12 mouse cellular contexts compared by ENCODE assay signal in the genomic region with DNA sequence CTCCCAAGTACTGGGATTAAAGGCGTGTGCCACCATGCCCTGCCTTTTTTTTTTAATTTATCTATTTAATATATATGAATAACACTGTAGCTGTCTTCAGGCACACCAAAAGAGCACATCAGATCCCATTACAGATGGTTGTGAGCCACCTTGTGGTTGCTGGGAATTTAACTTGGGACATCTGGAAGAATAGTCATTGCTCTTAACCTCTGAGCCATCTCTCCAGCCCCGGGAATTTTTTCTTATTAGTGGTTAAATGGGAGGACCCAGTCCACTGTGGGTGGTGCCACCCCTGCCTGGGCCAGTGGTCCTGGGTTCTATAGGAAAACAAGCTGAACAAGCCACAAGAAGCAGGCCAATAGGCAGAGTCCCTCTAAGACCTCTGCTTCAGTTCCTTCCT. TPM values are rescaled to one million over a fixed set of nuclear protein-coding genes. Genes with fewer than 3 reads are reported as not detected.
DNase-seq lines count a peak whose midpoint lies in the region; ATAC-seq and TF ChIP-seq lines count a peak whose summit lies in the region.
"Had no signal": no experiment of that assay in that cellular context is flagged by ENCODE, and none has a peak within 500 bp of the region (broad histone marks: within the 10 kb centered on the region; RNA-seq: fewer than 3 reads in every experiment).

No protein-coding gene starts in this region.

- no peak overlapping the region for H3K27ac ChIP-seq in intestine, postnatal 0 days (ENCODE audit: low read depth, low read length)
- H3K27ac ChIP-seq in intestine, embryonic 16.5 days (ENCODE audit: low read length): no peak overlapping the region
- no peak overlapping the region for H3K27ac ChIP-seq in midbrain, postnatal 0 days (ENCODE audit: low read depth, low read length)
- no peak overlapping the region for H3K27ac ChIP-seq in midbrain, embryonic 13.5 days
- H3K27ac ChIP-seq: hindbrain, embryonic 13.5 days had no signal

- H3K4me3 ChIP-seq in intestine, postnatal 0 days (ENCODE audit: low read depth, low read length): no peak overlapping the region
- H3K4me3 ChIP-seq in intestine, embryonic 16.5 days (ENCODE audit: low read length): no peak overlapping the region
- H3K4me3 ChIP-seq in midbrain, postnatal 0 days (ENCODE audit: low read depth, low read length): no peak overlapping the region
- no peak overlapping the region for H3K4me3 ChIP-seq in midbrain, embryonic 13.5 days (replicated peaks)
- H3K4me3 ChIP-seq: hindbrain, embryonic 13.5 days had no signal

- no peaks in the 10 kb centered on the region for H3K36me3 ChIP-seq in intestine, postnatal 0 days (ENCODE audit: control insufficient read depth, insufficient read depth)
- no peaks in the 10 kb centered on the region for H3K36me3 ChIP-seq in intestine, embryonic 16.5 days (ENCODE audit: control insufficient read depth, insufficient read depth, low read length)
- H3K36me3 ChIP-seq in midbrain, postnatal 0 days (ENCODE audit: insufficient read depth, low read length): no peaks in the 10 kb centered on the region
- no peaks in the 10 kb centered on the region for H3K36me3 ChIP-seq in midbrain, embryonic 13.5 days
- H3K36me3 ChIP-seq: hindbrain, embryonic 13.5 days had no signal

- ATAC-seq in intestine, postnatal 0 days: no peak
- ATAC-seq in intestine, embryonic 16.5 days: no peak
- no peak for ATAC-seq in midbrain, postnatal 0 days (ENCODE audit: low FRiP score)
- no peak for ATAC-seq in midbrain, embryonic 13.5 days
- ATAC-seq: forebrain, embryonic 16.5 days had no signal

- no peak overlapping the region for H3K4me2 ChIP-seq in intestine, postnatal 0 days (replicated peaks; ENCODE audit: low read depth)
- H3K4me2 ChIP-seq in intestine, embryonic 16.5 days (ENCODE audit: low read depth, low read length): no peak overlapping the region
- no peak overlapping the region for H3K4me2 ChIP-seq in midbrain, postnatal 0 days (ENCODE audit: low read depth, low read length, poor library complexity, severe bottlenecking)
- H3K4me2 ChIP-seq in midbrain, embryonic 13.5 days (replicated peaks): no peak overlapping the region

- no peaks in the 10 kb centered on the region for H3K27me3 ChIP-seq in intestine, postnatal 0 days (replicated peaks; ENCODE audit: control insufficient read depth, insufficient read depth, low read length)
- no peaks in the 10 kb centered on the region for H3K27me3 ChIP-seq in intestine, embryonic 16.5 days (replicated peaks; ENCODE audit: control insufficient read depth, insufficient read depth, low read length)
- H3K27me3 ChIP-seq in midbrain, postnatal 0 days (ENCODE audit: insufficient read depth, low read length): no peaks in the 10 kb centered on the region
- no peaks in the 10 kb centered on the region for H3K27me3 ChIP-seq in midbrain, embryonic 13.5 days
- H3K27me3 ChIP-seq: hindbrain, embryonic 13.5 days had no signal

- H3K9ac ChIP-seq in intestine, postnatal 0 days (ENCODE audit: low read depth, low read length): no peak overlapping the region
- H3K9ac ChIP-seq in intestine, embryonic 16.5 days (ENCODE audit: low read depth, low read length): no peak overlapping the region
- no peak overlapping the region for H3K9ac ChIP-seq in midbrain, postnatal 0 days (replicated peaks; ENCODE audit: low read length, poor library complexity, severe bottlenecking)
- no peak overlapping the region for H3K9ac ChIP-seq in midbrain, embryonic 13.5 days (replicated peaks)
- H3K9ac ChIP-seq: hindbrain, embryonic 13.5 days had no signal

- H3K4me1 ChIP-seq in intestine, postnatal 0 days (replicated peaks; ENCODE audit: control insufficient read depth, insufficient read depth, low read length): peaks cover 10% of the 10 kb centered on the region
- H3K4me1 ChIP-seq in intestine, embryonic 16.5 days (ENCODE audit: control insufficient read depth, insufficient read depth, low read length): peaks cover 26% of the 10 kb centered on the region
- H3K4me1 ChIP-seq in midbrain, postnatal 0 days (ENCODE audit: insufficient read depth, low read length): peaks cover 11% of the 10 kb centered on the region; the same call in 1 of the 2 replicates
- H3K4me1 ChIP-seq in midbrain, embryonic 13.5 days (replicated peaks): peaks cover 33% of the 10 kb centered on the region

- no peaks in the 10 kb centered on the region for H3K9me3 ChIP-seq in intestine, postnatal 0 days (ENCODE audit: control insufficient read depth)
- H3K9me3 ChIP-seq in intestine, embryonic 16.5 days (ENCODE audit: control insufficient read depth, low read length): no peaks in the 10 kb centered on the region
- H3K9me3 ChIP-seq in midbrain, postnatal 0 days (ENCODE audit: low read length): no peaks in the 10 kb centered on the region
- H3K9me3 ChIP-seq in midbrain, embryonic 13.5 days: no peaks in the 10 kb centered on the region
- H3K9me3 ChIP-seq: hindbrain, embryonic 13.5 days; megakaryocyte, embryonic 14.5 days had no signal

- TF ChIP-seq CTCF in intestine, postnatal 0 days (IDR thresholded peaks at IDR 0.05; ENCODE audit: low read depth): peak; percentile 64
- TF ChIP-seq CTCF in midbrain, postnatal 0 days (IDR thresholded peaks at IDR 0.05): peak; percentile 70

- DNase-seq in adrenal gland, adult 2 months: peak; percentile 38
- DNase-seq in adrenal gland, adult 18-20 months (ENCODE audit: low spot score in 2 of 2): no peak
- DNase-seq in midbrain, postnatal 0 days (ENCODE audit: low spot score): peak; percentile 32
- DNase-seq in kidney, postnatal 25 days: peak; percentile 57 to 71
- DNase-seq in Muller cell, postnatal 12 days (ENCODE audit: inconsistent ontology term): no peak
- DNase-seq: embryo, embryonic 11 days had no signal

- WGBS in intestine, postnatal 0 days: 57% methylated on average over 2 of the region's 2 CpGs
- WGBS in intestine, embryonic 16.5 days: 63% methylated on average over 2 of the region's 2 CpGs
- 75% methylated on average over 2 of the region's 2 CpGs for WGBS in midbrain, postnatal 0 days
- 77% methylated on average over 2 of the region's 2 CpGs for WGBS in midbrain, embryonic 13.5 days

RNA-seq across cellular contexts. Expression of a gene that starts 4.1 kb away (rescaled TPM):
- total RNA-seq in adrenal gland, adult 2 months (2021): 100 to 1,000 TPM in 1 of 2 experiments, 10 to 100 TPM in 1; 99.4 to 128 TPM
- polyA plus RNA-seq in adrenal gland, adult 2 months (2012; rRNA removed): 5.5 and 8.6 TPM in 2 replicates
- total RNA-seq in adrenal gland, adult 18-20 months (2021): 100 to 1,000 TPM in 1 of 2 experiments, 10 to 100 TPM in 1; 89.4 to 111 TPM
- polyA plus RNA-seq in intestine, postnatal 0 days (2015; fragmentation: Nextera tagmentation; extraction: Ambion mirVana): 103 and 114 TPM in 2 replicates
- polyA plus RNA-seq in intestine, embryonic 16.5 days (2015; fragmentation: Nextera tagmentation; extraction: Ambion mirVana): 165 and 171 TPM in 2 replicates
- 52.6 and 64.4 TPM in 2 replicates for total RNA-seq in midbrain, postnatal 0 days (2014; rRNA removed)
- 67.6 and 72.6 TPM in 2 replicates for polyA plus RNA-seq in midbrain, postnatal 0 days (2015; fragmentation: Nextera tagmentation; extraction: Ambion mirVana)
- polyA plus RNA-seq in midbrain, embryonic 13.5 days (2015; fragmentation: Nextera tagmentation; extraction: Ambion mirVana): 144 TPM in 2 replicates

RNA-seq across cellular contexts. Expression of a gene that starts 17.5 kb away (rescaled TPM):
- 1 to 10 TPM in 1 of 2 experiments, under 1 TPM in 1; 0.92 to 2.5 TPM for total RNA-seq in adrenal gland, adult 2 months (2021)
- polyA plus RNA-seq in adrenal gland, adult 2 months (2012; rRNA removed): 1.8 and 2.1 TPM in 2 replicates
- 1 to 10 TPM in 1 of 2 experiments, under 1 TPM in 1; 0.93 to 1.8 TPM for total RNA-seq in adrenal gland, adult 18-20 months (2021)
- 0.14 and 0.24 TPM in 2 replicates for polyA plus RNA-seq in intestine, postnatal 0 days (2015; fragmentation: Nextera tagmentation; extraction: Ambion mirVana)
- 0.43 and 0.66 TPM in 2 replicates for polyA plus RNA-seq in intestine, embryonic 16.5 days (2015; fragmentation: Nextera tagmentation; extraction: Ambion mirVana)
- total RNA-seq in midbrain, postnatal 0 days (2014; rRNA removed): 0.19 and 0.55 TPM in 2 replicates
- 0.04 and 0.17 TPM in 2 replicates for polyA plus RNA-seq in midbrain, postnatal 0 days (2015; fragmentation: Nextera tagmentation; extraction: Ambion mirVana)
- polyA plus RNA-seq in midbrain, embryonic 13.5 days (2015; fragmentation: Nextera tagmentation; extraction: Ambion mirVana): 0.12 and 0.16 TPM in 2 replicates
- polyA plus RNA-seq: forebrain, embryonic 16.5 days had no signal

RNA-seq across cellular contexts. Expression of a gene that starts 22.2 kb away (rescaled TPM):
- total RNA-seq in adrenal gland, adult 2 months (2021): 100 to 1,000 TPM in 1 of 2 experiments, 10 to 100 TPM in 1; 84.2 to 139 TPM
- polyA plus RNA-seq in adrenal gland, adult 2 months (2012; rRNA removed): 111 and 117 TPM in 2 replicates
- 100 to 1,000 TPM in 1 of 2 experiments, 10 to 100 TPM in 1; 95.5 to 115 TPM for total RNA-seq in adrenal gland, adult 18-20 months (2021)
- polyA plus RNA-seq in intestine, postnatal 0 days (2015; fragmentation: Nextera tagmentation; extraction: Ambion mirVana): 84.2 and 89.2 TPM in 2 replicates
- 146 and 157 TPM in 2 replicates for polyA plus RNA-seq in intestine, embryonic 16.5 days (2015; fragmentation: Nextera tagmentation; extraction: Ambion mirVana)
- total RNA-seq in midbrain, postnatal 0 days (2014; rRNA removed): 66.6 and 92.7 TPM in 2 replicates
- 134 and 155 TPM in 2 replicates for polyA plus RNA-seq in midbrain, postnatal 0 days (2015; fragmentation: Nextera tagmentation; extraction: Ambion mirVana)
- polyA plus RNA-seq in midbrain, embryonic 13.5 days (2015; fragmentation: Nextera tagmentation; extraction: Ambion mirVana): 267 and 285 TPM in 2 replicates

RNA-seq across cellular contexts. Expression of a gene that starts 42.8 kb away (rescaled TPM):
- total RNA-seq in adrenal gland, adult 2 months (2021): 10 to 100 TPM; 82.7 to 86.3 TPM
- polyA plus RNA-seq in adrenal gland, adult 2 months (2012; rRNA removed): 31.8 and 35.2 TPM in 2 replicates
- total RNA-seq in adrenal gland, adult 18-20 months (2021): 100 to 1,000 TPM in 1 of 2 experiments, 10 to 100 TPM in 1; 95.5 to 101 TPM
- 717 and 739 TPM in 2 replicates for polyA plus RNA-seq in intestine, postnatal 0 days (2015; fragmentation: Nextera tagmentation; extraction: Ambion mirVana)
- 214 and 254 TPM in 2 replicates for polyA plus RNA-seq in intestine, embryonic 16.5 days (2015; fragmentation: Nextera tagmentation; extraction: Ambion mirVana)
- total RNA-seq in midbrain, postnatal 0 days (2014; rRNA removed): 37.8 and 38.8 TPM in 2 replicates
- 92.7 and 93.7 TPM in 2 replicates for polyA plus RNA-seq in midbrain, postnatal 0 days (2015; fragmentation: Nextera tagmentation; extraction: Ambion mirVana)
- polyA plus RNA-seq in midbrain, embryonic 13.5 days (2015; fragmentation: Nextera tagmentation; extraction: Ambion mirVana): 49.5 and 52.9 TPM in 2 replicates

Comparison
In these comparisons a context has a peak if more than half of its experiments do, and no peak if none do; other contexts are left out.
1. DNase-seq: peak in adrenal gland, adult 2 months (single experiment), midbrain, postnatal 0 days (single experiment) and kidney, postnatal 25 days (2 of 2); none in adrenal gland, adult 18-20 months (0 of 2) and Muller cell, postnatal 12 days (single experiment).